Mouse (Mus musculus) MEL (cell line): ENCODE data around the gene 1700018B08Rik. TPM values are rescaled to one million over a fixed set of nuclear protein-coding genes. Genes with fewer than 3 reads are reported as not detected.

ENCODE experiments used
- DNase-seq: peaks from one replicate; pipeline ENCODE4 v3.0.0; 2011; ENCODE audit warnings: low read depth, low spot score
- H3K27ac ChIP-seq: 2 replicates; pipeline ENCODE4 v1.5.1; 2012; ENCODE audit warnings: low read depth, mild to moderate bottlenecking, control low read depth, low read length, moderate library complexity; ENCODE audit not compliant: control insufficient read depth
- H3K27me3 ChIP-seq, 2 experiments: fragments of 150-350 bp in 1 of 2; sonication (generic) in 1 of 2; 2 replicates each; pipeline ENCODE4 v1.6.1; 2012; ENCODE audit warnings: low read length in 2 of 2, mild to moderate bottlenecking in 2 of 2, improper control_type of control experiment in 1 of 2, moderate library complexity in 1 of 2; ENCODE audit not compliant: insufficient read depth in 2 of 2, control insufficient read depth in 1 of 2
- H3K36me3 ChIP-seq, 2 experiments: 2 replicates each; pipeline ENCODE4 v1.6.1; 2012 to 2014; ENCODE audit warnings: low read length in 2 of 2, improper control_type of control experiment in 1 of 2, inconsistent platforms in 1 of 2, mild to moderate bottlenecking in 1 of 2; ENCODE audit not compliant: insufficient read depth in 2 of 2, control insufficient read depth in 1 of 2
- H3K4me1 ChIP-seq, 2 experiments: fragments of 150-350 bp in 1 of 2; sonication (generic) in 1 of 2; 2 replicates each; pipeline ENCODE4 v1.6.1; 2012; ENCODE audit warnings: low read length in 2 of 2, improper control_type of control experiment in 1 of 2, mild to moderate bottlenecking in 1 of 2; ENCODE audit not compliant: insufficient read depth in 2 of 2, control insufficient read depth in 1 of 2
- H3K4me3 ChIP-seq, 2 experiments: fragments of 150-350 bp in 1 of 2; sonication (generic) in 1 of 2; 2 replicates each; pipeline ENCODE4 v1.5.1; 2012; ENCODE audit warnings: low read depth in 2 of 2, low read length in 2 of 2, mild to moderate bottlenecking in 2 of 2, moderate library complexity in 2 of 2, control low read depth in 1 of 2, improper control_type of control experiment in 1 of 2; ENCODE audit not compliant: control insufficient read depth in 1 of 2, insufficient read depth in 1 of 2
- H3K79me2 ChIP-seq: 2 replicates; pipeline ENCODE4 v1.6.1; 2012; ENCODE audit warnings: mild to moderate bottlenecking, low read length, moderate library complexity; ENCODE audit not compliant: control insufficient read depth, poor library complexity, insufficient read depth
- H3K9ac ChIP-seq: 2 replicates; pipeline ENCODE4 v1.6.1; 2012; ENCODE audit warnings: low read depth, mild to moderate bottlenecking, control low read depth, low read length, moderate library complexity; ENCODE audit not compliant: control insufficient read depth, poor library complexity, severe bottlenecking
- H3K9me3 ChIP-seq: fragments of 150-350 bp; sonication (generic); replicated peaks from 2 replicates; pipeline ENCODE4 v1.6.1; 2012; ENCODE audit warnings: mild to moderate bottlenecking, low read length, improper control_type of control experiment, moderate library complexity; ENCODE audit not compliant: insufficient read depth
- BHLHE40 ChIP-seq: IDR thresholded peaks from 2 replicates; pipeline ENCODE4 v1.6.1; 2012; ENCODE audit warnings: low read depth, mild to moderate bottlenecking, inconsistent platforms, low read length, improper control_type of control experiment, borderline replicate concordance
- CHD1 ChIP-seq: IDR thresholded peaks from 2 replicates; pipeline ENCODE4 v1.6.1; 2012; ENCODE audit warnings: low read depth, mild to moderate bottlenecking, inconsistent platforms, low read length, improper control_type of control experiment
- CHD2 ChIP-seq: IDR thresholded peaks from 2 replicates; pipeline ENCODE4 v1.6.1; 2011; ENCODE audit warnings: low read length, improper control_type of control experiment
- CTCF ChIP-seq, 3 experiments: IDR thresholded peaks in 2 of 3; conservative IDR thresholded peaks in 1 of 3; 2 replicates each; pipeline ENCODE4 v1.5.1; 2011 to 2012; ENCODE audit warnings: low read length in 3 of 3, low read depth in 2 of 3, mild to moderate bottlenecking in 2 of 3, improper control_type of control experiment in 1 of 3, inconsistent platforms in 1 of 3, mixed read lengths in 1 of 3, moderate library complexity in 1 of 3; ENCODE audit not compliant: control insufficient read depth in 1 of 3, insufficient read depth in 1 of 3, poor library complexity in 1 of 3, severe bottlenecking in 1 of 3
- E2F4 ChIP-seq: IDR thresholded peaks from 2 replicates; pipeline ENCODE4 v1.6.1; 2011; ENCODE audit warnings: low read depth, low read length, improper control_type of control experiment, borderline replicate concordance
- ELF1 ChIP-seq: IDR thresholded peaks from 2 replicates; pipeline ENCODE4 v1.6.1; 2014; ENCODE audit warnings: low read depth, mild to moderate bottlenecking, inconsistent platforms, low read length, improper control_type of control experiment, moderate library complexity
- EP300 ChIP-seq, 2 experiments: IDR thresholded peaks; 2 replicates each; pipeline ENCODE4 v1.6.1; 2011; ENCODE audit warnings: improper control_type of control experiment in 2 of 2, low read length in 2 of 2, low read depth in 1 of 2, mild to moderate bottlenecking in 1 of 2
- ETS1 ChIP-seq: IDR thresholded peaks from 2 replicates; pipeline ENCODE4 v1.6.1; 2012; ENCODE audit warnings: low read depth, mild to moderate bottlenecking, inconsistent platforms, low read length, improper control_type of control experiment, moderate library complexity
- GABPA ChIP-seq: IDR thresholded peaks from 2 replicates; pipeline ENCODE4 v1.6.1; 2012; ENCODE audit warnings: low read depth, mild to moderate bottlenecking, inconsistent platforms, low read length, improper control_type of control experiment, moderate library complexity
- GATA1 ChIP-seq: IDR thresholded peaks from 2 replicates; pipeline ENCODE4 v1.6.1; 2011; ENCODE audit warnings: low read depth, low read length, improper control_type of control experiment
- HCFC1 ChIP-seq: IDR thresholded peaks from 2 replicates; pipeline ENCODE4 v1.6.1; 2012; ENCODE audit warnings: low read depth, mild to moderate bottlenecking, inconsistent platforms, low read length, improper control_type of control experiment, moderate library complexity
- JUND ChIP-seq: IDR thresholded peaks from 2 replicates; pipeline ENCODE4 v1.6.1; 2011; ENCODE audit warnings: low read depth, mild to moderate bottlenecking, improper control_type of control experiment, low read length
- MAX ChIP-seq: IDR thresholded peaks from 2 replicates; pipeline ENCODE4 v1.6.1; 2011; ENCODE audit warnings: low read length, improper control_type of control experiment
- MAZ ChIP-seq: IDR thresholded peaks from 2 replicates; pipeline ENCODE4 v1.6.1; 2012; ENCODE audit warnings: low read depth, mild to moderate bottlenecking, inconsistent platforms, low read length, improper control_type of control experiment
- MXI1 ChIP-seq: IDR thresholded peaks from 2 replicates; pipeline ENCODE4 v1.6.1; 2011; ENCODE audit warnings: mild to moderate bottlenecking, low read depth, low read length, improper control_type of control experiment
- MYB ChIP-seq: IDR thresholded peaks from 2 replicates; pipeline ENCODE4 v1.6.1; 2011; ENCODE audit warnings: mild to moderate bottlenecking, low read depth, low read length, improper control_type of control experiment
- NELFE ChIP-seq: IDR thresholded peaks from 2 replicates; pipeline ENCODE4 v1.6.1; 2011; ENCODE audit warnings: low read depth, low read length, improper control_type of control experiment
- NRF1 ChIP-seq: IDR thresholded peaks from 2 replicates; pipeline ENCODE4 v1.6.1; 2014; ENCODE audit warnings: low read depth, mild to moderate bottlenecking, inconsistent platforms, low read length, improper control_type of control experiment, moderate library complexity; ENCODE audit not compliant: poor library complexity, insufficient read depth, severe bottlenecking
- POLR2A ChIP-seq, 2 experiments: IDR thresholded peaks; 2 replicates each; pipeline ENCODE4 v1.6.1; 2011 to 2012; ENCODE audit warnings: low read length in 2 of 2, mild to moderate bottlenecking in 2 of 2, control low read depth in 1 of 2, improper control_type of control experiment in 1 of 2, low read depth in 1 of 2, moderate library complexity in 1 of 2; ENCODE audit not compliant: control insufficient read depth in 1 of 2, insufficient read depth in 1 of 2, poor library complexity in 1 of 2
- POLR2AphosphoS2 ChIP-seq: IDR thresholded peaks from 2 replicates; pipeline ENCODE4 v1.6.1; 2011; ENCODE audit warnings: low read length, improper control_type of control experiment
- POLR2AphosphoS5 ChIP-seq: IDR thresholded peaks from 2 replicates; pipeline ENCODE4 v1.6.1; 2012; ENCODE audit warnings: low read depth, borderline replicate concordance, mild to moderate bottlenecking, inconsistent platforms, low read length, moderate library complexity, mixed read lengths
- RAD21 ChIP-seq: IDR thresholded peaks from 2 replicates; pipeline ENCODE4 v1.6.1; 2011; ENCODE audit warnings: mild to moderate bottlenecking, low read depth, low read length, improper control_type of control experiment
- RCOR1 ChIP-seq: IDR thresholded peaks from 2 replicates; pipeline ENCODE4 v1.6.1; 2012; ENCODE audit warnings: low read depth, mild to moderate bottlenecking, inconsistent platforms, low read length, improper control_type of control experiment
- SIN3A ChIP-seq: IDR thresholded peaks from 2 replicates; pipeline ENCODE4 v1.6.1; 2012; ENCODE audit warnings: low read length, improper control_type of control experiment, inconsistent platforms
- SMC3 ChIP-seq: IDR thresholded peaks from 2 replicates; pipeline ENCODE4 v1.6.1; 2011; ENCODE audit warnings: low read depth, low read length, improper control_type of control experiment
- TAL1 ChIP-seq: IDR thresholded peaks from 2 replicates; pipeline ENCODE4 v1.6.1; 2012; ENCODE audit warnings: mild to moderate bottlenecking, inconsistent platforms, low read length, moderate library complexity, mixed read lengths
- TBP ChIP-seq: IDR thresholded peaks from 2 replicates; pipeline ENCODE4 v1.8.0; 2011; ENCODE audit warnings: low read depth, low read length, improper control_type of control experiment
- TCF12 ChIP-seq: IDR thresholded peaks from 2 replicates; pipeline ENCODE4 v1.6.1; 2014; ENCODE audit warnings: low read depth, mild to moderate bottlenecking, inconsistent platforms, low read length, improper control_type of control experiment, moderate library complexity
- UBTF ChIP-seq: IDR thresholded peaks from 2 replicates; pipeline ENCODE4 v1.6.1; 2012; ENCODE audit warnings: low read depth, mild to moderate bottlenecking, inconsistent platforms, low read length, improper control_type of control experiment, moderate library complexity, borderline replicate concordance; ENCODE audit not compliant: insufficient read depth
- USF1 ChIP-seq: IDR thresholded peaks from 2 replicates; pipeline ENCODE4 v1.6.1; 2014; ENCODE audit warnings: low read depth, mild to moderate bottlenecking, inconsistent platforms, low read length, improper control_type of control experiment, moderate library complexity
- USF2 ChIP-seq, 2 experiments: IDR thresholded peaks; 2 replicates each; pipeline ENCODE4 v1.6.1; 2011 to 2012; ENCODE audit warnings: improper control_type of control experiment in 2 of 2, low read length in 2 of 2, borderline replicate concordance in 1 of 2, inconsistent platforms in 1 of 2, low read depth in 1 of 2, mild to moderate bottlenecking in 1 of 2; ENCODE audit not compliant: insufficient read depth in 1 of 2
- ZC3H11A ChIP-seq: IDR thresholded peaks from 2 replicates; pipeline ENCODE4 v1.6.1; 2012; ENCODE audit warnings: low read depth, mild to moderate bottlenecking, inconsistent platforms, low read length, improper control_type of control experiment
- ZKSCAN1 ChIP-seq: IDR thresholded peaks from 2 replicates; pipeline ENCODE4 v1.6.1; 2012; ENCODE audit warnings: low read depth, mild to moderate bottlenecking, inconsistent platforms, low read length, improper control_type of control experiment, moderate library complexity
- ZMIZ1 ChIP-seq: IDR thresholded peaks from 2 replicates; pipeline ENCODE4 v1.6.1; 2012; ENCODE audit warnings: low read depth, mild to moderate bottlenecking, inconsistent platforms, low read length, improper control_type of control experiment, moderate library complexity
- ZNF384 ChIP-seq: IDR thresholded peaks from 2 replicates; pipeline ENCODE4 v1.6.1; 2012; ENCODE audit warnings: low read depth, mild to moderate bottlenecking, inconsistent platforms, low read length, improper control_type of control experiment
- polyA plus RNA-seq, 2 experiments: library from polyadenylated mRNA; stranded (reverse) in 1 of 2; unstranded in 1 of 2; fragments of >175 nt in 1 of 2; fragments of >200 nt in 1 of 2; gene quantifications; 2 replicates each; pipeline versions ENCODE4 v1.2.1 to v1.2.4; 2012; ENCODE audit warnings: low replicate concordance in 2 of 2, low read depth in 1 of 2; ENCODE audit not compliant: insufficient read length in 2 of 2, insufficient read depth in 1 of 2, missing spikeins in 1 of 2
- total RNA-seq: library from RNA; depleted of rRNA; stranded (reverse); fragments of 300-350 nt; gene quantifications from 2 replicates; pipeline ENCODE4 v1.2.3, GENCODE M21; 2012

The 1700018B08Rik gene
- total and polyA plus RNA-seq, 3 experiments = not detected

- no peaks in the 10 kb centered on the region for H3K9me3 ChIP-seq
- peak within 1 kb of the TSS; percentile 49 for H3K27ac ChIP-seq
- peaks cover 2 to 21% of the 10 kb centered on the region in 2 experiments; a peak in 2 of 4 replicates for H3K36me3 ChIP-seq
- H3K79me2 ChIP-seq = peaks cover 27% of the 10 kb centered on the region
- peak within 1 kb of the TSS; percentile 82 to 92 for H3K4me3 ChIP-seq
- DNase-seq = peak; percentile 95
- peak within 1 kb of the TSS; percentile 89 for H3K9ac ChIP-seq
- H3K4me1 ChIP-seq = peaks cover 10 to 29% of the 10 kb centered on the region in 2 experiments
- no peaks in the 10 kb centered on the region for H3K27me3 ChIP-seq
- TF ChIP-seq NRF1 (peak; percentile 87), ZC3H11A (no peak), UBTF (no peak), USF2 (IDR thresholded peaks at IDR 0.05; ENCODE audit: borderline replicate concordance in 1 of 2, insufficient read depth in 1 of 2, low read depth in 1 of 2, low read length in 2 of 2) (peak in 1 of 2 experiments; percentile 70; a peak in 1 of 4 replicates), CTCF (IDR thresholded peaks at IDR 0.05 in 2 of 3, conservative IDR thresholded peaks at IDR 0.05 in 1 of 3; ENCODE audit: control insufficient read depth in 1 of 3, insufficient read depth in 1 of 3, low read depth in 2 of 3, low read length in 3 of 3, poor library complexity in 1 of 3, severe bottlenecking in 1 of 3) (no peak), POLR2AphosphoS2 (peak; percentile 78), EP300 (IDR thresholded peaks at IDR 0.05; ENCODE audit: low read depth in 1 of 2, low read length in 2 of 2) (peak in 1 of 2 experiments; percentile 52; a peak in 2 of 4 replicates), MYB (no peak), CHD2 (no peak; the same call in 1 of the 2 replicates), TCF12 (peak; percentile 83), BHLHE40 (peak; percentile 80), ELF1 (peak; percentile 100), CHD1 (no peak), NELFE (peak; percentile 82), ZKSCAN1 (no peak), ETS1 (0 out of 2 replicates have a peak, but pooled peaks have one; percentile 48), SMC3 (no peak), MAZ (peak; percentile 90), MAX (peak; percentile 87), TAL1 (no peak), POLR2A (IDR thresholded peaks at IDR 0.05; ENCODE audit: control insufficient read depth in 1 of 2, insufficient read depth in 1 of 2, low read depth in 1 of 2, low read length in 2 of 2, poor library complexity in 1 of 2) (peak; percentile 90 to 91), RCOR1 (peak; percentile 76), POLR2AphosphoS5 (no peak), GABPA (no peak), HCFC1 (peak; percentile 95), MXI1 (peak; percentile 91), TBP (peak; percentile 84), E2F4 (no peak), USF1 (peak; percentile 95), SIN3A (peak; percentile 98), ZNF384 (no peak), RAD21 (no peak), GATA1 (no peak), ZMIZ1 (peak; percentile 75; the same call in 1 of the 2 replicates), JUND (no peak)
Measured at GRCm38 (mm10) chr8:121590203-121591177, 46.4 kb upstream of the 1700018B08Rik start, which contains the start of gene Map1lc3b. Map1lc3b (plus strand) TSS chr8:121590361.
